Mouse (Mus musculus): ENCODE data around the gene Zfp952. TPM values are rescaled to one million over a fixed set of nuclear protein-coding genes. Genes with fewer than 3 reads are reported as not detected.
"Not testable (repeated sequence)": the region's sequence is repeated elsewhere in the genome, so short reads cannot be mapped to it uniquely, and the experiment has no call there.

Gene Zfp952
- polyA plus RNA-seq, 1 experiment from 2014 or later, result 18.9 TPM

- no peaks in the 10 kb centered on the region; the same call in 1 of the 2 replicates for H3K27me3 ChIP-seq
- no peak overlapping the region for H3K4me2 ChIP-seq (replicated peaks)
- no peak overlapping the region for H3K9ac ChIP-seq (replicated peaks)
- no peak overlapping the region for H3K27ac ChIP-seq (replicated peaks)
- H3K9me3 ChIP-seq, result no peaks in the 10 kb centered on the region
- 75% methylated on average over 4 of the region's 4 CpGs for WGBS
- no peaks in the 10 kb centered on the region for H3K36me3 ChIP-seq
- no peak overlapping the region for H3K4me3 ChIP-seq
- H3K4me1 ChIP-seq, result no peaks in the 10 kb centered on the region
- ATAC-seq (ENCODE audit: low FRiP score, low read depth), result no peak
Observed at GRCm38 (mm10) chr17:32986301-32986700, 6.6 kb upstream of the Zfp952 start.

- ATAC-seq (ENCODE audit: low FRiP score, low read depth), result no peak
- Histone ChIP-seq H3K27ac (replicated peaks) (no peak overlapping the region), H3K4me2 (replicated peaks) (peak overlapping the region; percentile 85), H3K9me3 (no peaks in the 10 kb centered on the region), H3K9ac (replicated peaks) (no peak overlapping the region), H3K4me3 (peak overlapping the region; percentile 77), H3K4me1 (peaks cover 11% of the 10 kb centered on the region), H3K36me3 (peaks cover 26% of the 10 kb centered on the region), H3K27me3 (no peaks in the 10 kb centered on the region; the same call in 1 of the 2 replicates)
- 74% methylated on average over 12 of the region's 12 CpGs for WGBS
Observed at GRCm38 (mm10) chr17:32991965-32992698, 797 bp upstream of the Zfp952 start.

GRCm38 (mm10) chr17:32998492-32998891 lies 5.6 kb downstream of the Zfp952 start:
- no peak overlapping the region for H3K4me2 ChIP-seq (replicated peaks)
- H3K9me3 ChIP-seq, result peaks cover 12% of the 10 kb centered on the region
- no peak overlapping the region for H3K9ac ChIP-seq (replicated peaks)
- ATAC-seq (ENCODE audit: low FRiP score, low read depth), result no peak
- H3K36me3 ChIP-seq, result peaks cover 62% of the 10 kb centered on the region
- WGBS, result 94% methylated on average over 2 of the region's 2 CpGs
- H3K4me3 ChIP-seq, result no peak overlapping the region
- H3K27ac ChIP-seq (replicated peaks), result no peak overlapping the region
- peaks cover 7% of the 10 kb centered on the region for H3K4me1 ChIP-seq
- no peaks in the 10 kb centered on the region for H3K27me3 ChIP-seq

GRCm38 (mm10) chr17:33008337-33008736 lies 15.4 kb downstream of the Zfp952 start:
- Histone ChIP-seq H3K36me3 (peaks cover 25% of the 10 kb centered on the region), H3K27ac (replicated peaks) (no peak overlapping the region), H3K27me3 (no peaks in the 10 kb centered on the region), H3K4me1 (no peaks in the 10 kb centered on the region), H3K4me2 (replicated peaks) (no peak overlapping the region), H3K4me3 (no peak overlapping the region), H3K9me3 (peaks cover 6% of the 10 kb centered on the region), H3K9ac (replicated peaks) (no peak overlapping the region)
- 54% methylated on average over 9 of the region's 9 CpGs for WGBS
- no peak for ATAC-seq (ENCODE audit: low FRiP score, low read depth)

- not testable (repeated sequence) for H3K27ac ChIP-seq (replicated peaks); H3K4me3 ChIP-seq; H3K27me3 ChIP-seq; H3K4me2 ChIP-seq (replicated peaks); ATAC-seq (ENCODE audit: low FRiP score, low read depth); H3K9ac ChIP-seq (replicated peaks); H3K4me1 ChIP-seq
- Histone ChIP-seq H3K36me3 (peaks cover 81% of the 10 kb centered on the region), H3K9me3 (peaks cover 80% of the 10 kb centered on the region)
Observed at GRCm38 (mm10) chr17:33020434-33020833, 27.5 kb downstream of the Zfp952 start.

- H3K9me3 ChIP-seq, result peaks cover 13% of the 10 kb centered on the region
- H3K9ac ChIP-seq (replicated peaks), result peak overlapping the region; percentile 85
- ATAC-seq (ENCODE audit: low FRiP score, low read depth), result no peak
- H3K4me2 ChIP-seq (replicated peaks), result peak overlapping the region; percentile 54
- 12% methylated on average over 7 of the region's 10 CpGs for WGBS
- H3K4me3 ChIP-seq, result peak overlapping the region; percentile 88
- H3K27ac ChIP-seq (replicated peaks), result peak overlapping the region; percentile 87; the same call in 1 of the 2 replicates
- 0 out of 2 replicates have a peak, but pooled peaks cover 2% of the 10 kb centered on the region for H3K4me1 ChIP-seq
- peaks cover 7% of the 10 kb centered on the region for H3K36me3 ChIP-seq
- no peaks in the 10 kb centered on the region for H3K27me3 ChIP-seq
Observed at GRCm38 (mm10) chr17:33032376-33032775, 39.4 kb downstream of the Zfp952 start.

- H3K4me3 ChIP-seq, result peak within 1 kb of the TSS; percentile 88
- 3% methylated on average over 27 of the region's 27 CpGs for WGBS
- 0 out of 2 replicates have a peak, but pooled peaks cover 4% of the 10 kb centered on the region for H3K36me3 ChIP-seq
- ATAC-seq (ENCODE audit: low FRiP score, low read depth), result peak; percentile 98
- H3K4me2 ChIP-seq (replicated peaks), result peak within 1 kb of the TSS; percentile 54
- H3K4me1 ChIP-seq, result 0 out of 2 replicates have a peak, but pooled peaks cover 2% of the 10 kb centered on the region
- H3K27me3 ChIP-seq, result no peaks in the 10 kb centered on the region
- peak within 1 kb of the TSS; percentile 85 for H3K9ac ChIP-seq (replicated peaks)
- peak within 1 kb of the TSS; percentile 87 for H3K27ac ChIP-seq (replicated peaks)
- H3K9me3 ChIP-seq, result peaks cover 9% of the 10 kb centered on the region; the same call in 1 of the 2 replicates
Observed at GRCm38 (mm10) chr17:33032900-33033891, 40.3 kb downstream of the Zfp952 start, which contains the start of gene Zfp763. TSS of gene Zfp763 (minus strand) at chr17:33033402.

Other genes with a start within 250 kb of the Zfp952 start
- 52.0 and 55.5 TPM in 2 replicates for gene Zfp871, start 204.8 kb upstream of the Zfp952 start, polyA plus RNA-seq (2016; fragmentation: Nextera tagmentation; extraction: Ambion mirVana)
- 53.5 and 57.9 TPM in 2 replicates for gene Zfp811, start 183.2 kb upstream of the Zfp952 start, polyA plus RNA-seq (2016; fragmentation: Nextera tagmentation; extraction: Ambion mirVana)
- 18.6 and 20.4 TPM in 2 replicates for gene Zfp799, start 162.9 kb upstream of the Zfp952 start, polyA plus RNA-seq (2016; fragmentation: Nextera tagmentation; extraction: Ambion mirVana)
- 8.9 TPM in 2 replicates for gene Zfp870, start 101.5 kb upstream of the Zfp952 start, polyA plus RNA-seq (2016; fragmentation: Nextera tagmentation; extraction: Ambion mirVana)
- gene Cyp4f14, start 75.8 kb upstream of the Zfp952 start, polyA plus RNA-seq (2016; fragmentation: Nextera tagmentation; extraction: Ambion mirVana), result not detected in 2 replicates
- 5.5 and 5.9 TPM in 2 replicates for gene Cyp4f13, start 45.7 kb upstream of the Zfp952 start, polyA plus RNA-seq (2016; fragmentation: Nextera tagmentation; extraction: Ambion mirVana)
- 10.8 and 11.1 TPM in 2 replicates for gene Zfp472, start 27.3 kb upstream of the Zfp952 start, polyA plus RNA-seq (2016; fragmentation: Nextera tagmentation; extraction: Ambion mirVana)
- gene Zfp763, start 40.3 kb downstream of the Zfp952 start, polyA plus RNA-seq (2016; fragmentation: Nextera tagmentation; extraction: Ambion mirVana), result 22.8 and 24.7 TPM in 2 replicates
- gene 4921501E09Rik, start 74.9 kb downstream of the Zfp952 start, polyA plus RNA-seq (2016; fragmentation: Nextera tagmentation; extraction: Ambion mirVana), result not detected in 2 replicates
- 14.9 and 15.5 TPM in 2 replicates for gene Zfp563, start 96.2 kb downstream of the Zfp952 start, polyA plus RNA-seq (2016; fragmentation: Nextera tagmentation; extraction: Ambion mirVana)
- 0.18 and 0.29 TPM in 2 replicates for gene Morc2b, start 146.6 kb downstream of the Zfp952 start, polyA plus RNA-seq (2016; fragmentation: Nextera tagmentation; extraction: Ambion mirVana)
- not detected in 2 replicates for gene Olfr55, start 175.3 kb downstream of the Zfp952 start, polyA plus RNA-seq (2016; fragmentation: Nextera tagmentation; extraction: Ambion mirVana)
- gene Olfr239, start 198.2 kb downstream of the Zfp952 start, polyA plus RNA-seq (2016; fragmentation: Nextera tagmentation; extraction: Ambion mirVana), result not detected in 2 replicates
- not detected in 2 replicates for gene Olfr1564, start 228.6 kb downstream of the Zfp952 start, polyA plus RNA-seq (2016; fragmentation: Nextera tagmentation; extraction: Ambion mirVana)

All from midbrain, embryonic 12.5 days (tissue).